Mouse (Mus musculus) heart, postnatal 25 days (tissue): ENCODE data around the gene Gpr6. TPM values are rescaled to one million over a fixed set of nuclear protein-coding genes. Genes with fewer than 3 reads are reported as not detected.

Experiments used
- total RNA-seq, 2 experiments: library from RNA; stranded (reverse); gene quantifications; 2 replicates each; pipeline ENCODE4 v1.2.3; 2021

Gpr6 gene
- total RNA-seq, 2 experiments from 2014 or later = not detected

Other genes with a start within 250 kb of the Gpr6 start
- gene Cdc40, start 189.0 kb downstream of the Gpr6 start, total RNA-seq = 10 to 100 TPM; 19.1 to 20.2 TPM
- under 1 TPM; 0.70 to 0.78 TPM for gene Wasf1, start 188.8 kb downstream of the Gpr6 start, total RNA-seq
- 10 to 100 TPM; 23.1 to 23.4 TPM for gene Fig4, start 231.0 kb upstream of the Gpr6 start, total RNA-seq
- gene Ak9, start 231.7 kb upstream of the Gpr6 start, total RNA-seq = not detected